Mouse (Mus musculus): ENCODE results near the gene Lancl3. TPM values are rescaled to one million over a fixed set of nuclear protein-coding genes. Genes with fewer than 3 reads are reported as not detected.

The Lancl3 gene
- polyA plus RNA-seq, 1 experiment from 2014 or later, result 0.35 TPM

DNA sequence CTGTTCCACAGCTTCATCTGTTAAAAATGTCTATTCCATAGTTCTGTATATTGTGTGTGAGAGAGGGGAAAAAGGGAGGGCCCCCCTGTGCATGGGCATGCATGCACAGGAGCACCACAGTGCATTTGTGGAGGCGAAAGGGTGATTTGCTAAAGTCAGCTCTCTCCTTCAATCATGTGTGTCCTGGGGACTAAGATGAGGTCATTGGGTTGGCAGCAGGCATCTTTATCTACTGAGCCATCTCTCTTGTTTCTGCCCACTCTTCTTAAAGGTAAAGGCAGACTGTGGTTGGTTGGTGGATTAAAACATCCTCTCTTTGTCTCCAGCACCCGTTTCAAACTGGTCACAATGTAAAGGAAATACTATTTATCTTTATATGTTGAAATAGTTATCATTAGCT, 27.4 kb downstream of the Lancl3 start:
- Histone ChIP-seq H3K4me3 (no peak overlapping the region), H3K27me3 (ENCODE audit: low read depth, poor library complexity, severe bottlenecking) (no peaks in the 10 kb centered on the region), H3K36me3 (no peaks in the 10 kb centered on the region), H3K4me1 (no peaks in the 10 kb centered on the region), H3K27ac (replicated peaks) (no peak overlapping the region), H3K9me3 (replicated peaks) (no peaks in the 10 kb centered on the region)
- 79% methylated on average over 2 of the region's 2 CpGs for WGBS
- no peak for DNase-seq (ENCODE audit: low spot score)

DNA sequence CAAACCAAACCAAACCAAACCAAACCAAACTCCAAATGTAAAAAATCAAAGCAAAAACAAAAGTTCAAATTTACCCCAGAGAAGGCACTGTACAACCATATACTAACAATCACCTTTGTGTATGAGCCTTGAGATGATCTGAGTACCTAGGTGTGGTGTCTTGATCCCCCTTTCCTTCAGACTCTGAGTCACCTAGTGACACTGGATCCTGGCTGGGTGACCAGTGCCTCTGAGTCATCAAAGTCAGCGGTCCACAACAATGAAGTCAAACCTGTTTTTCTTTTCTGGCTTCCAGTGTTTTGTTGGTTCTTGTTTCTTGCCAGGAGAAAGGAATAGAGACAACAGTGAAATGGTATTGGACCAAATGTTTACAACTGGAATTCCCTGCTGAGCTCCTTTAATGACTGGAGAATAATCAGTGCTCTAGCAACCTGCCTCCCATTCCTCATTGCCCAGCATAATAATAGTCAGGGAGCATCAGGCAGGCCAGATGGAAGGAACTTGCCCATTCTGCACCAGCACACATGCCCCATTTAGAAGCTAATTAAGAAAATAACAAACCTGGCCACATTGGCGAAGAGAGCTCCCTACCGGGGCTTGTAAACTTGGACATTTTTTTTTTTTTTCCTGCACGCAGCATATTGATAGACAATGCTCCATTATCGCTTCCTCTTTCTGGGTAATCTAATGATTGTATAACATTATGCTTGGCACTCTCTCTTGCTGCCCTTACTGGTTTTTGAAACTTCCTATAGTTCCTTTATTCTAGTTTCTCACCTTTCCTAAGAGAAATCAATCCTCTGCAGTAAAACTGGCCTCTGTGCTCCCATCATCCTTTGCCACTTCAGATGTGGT, 41.3 kb downstream of the Lancl3 start:
- Histone ChIP-seq H3K9me3 (replicated peaks) (no peaks in the 10 kb centered on the region), H3K27ac (replicated peaks) (no peak overlapping the region), H3K27me3 (ENCODE audit: low read depth, poor library complexity, severe bottlenecking) (no peaks in the 10 kb centered on the region), H3K36me3 (no peaks in the 10 kb centered on the region), H3K4me3 (no peak overlapping the region), H3K4me1 (no peaks in the 10 kb centered on the region)
- WGBS, result 80% methylated on average over 5 of the region's 5 CpGs
- DNase-seq (ENCODE audit: low spot score), result no peak

DNA sequence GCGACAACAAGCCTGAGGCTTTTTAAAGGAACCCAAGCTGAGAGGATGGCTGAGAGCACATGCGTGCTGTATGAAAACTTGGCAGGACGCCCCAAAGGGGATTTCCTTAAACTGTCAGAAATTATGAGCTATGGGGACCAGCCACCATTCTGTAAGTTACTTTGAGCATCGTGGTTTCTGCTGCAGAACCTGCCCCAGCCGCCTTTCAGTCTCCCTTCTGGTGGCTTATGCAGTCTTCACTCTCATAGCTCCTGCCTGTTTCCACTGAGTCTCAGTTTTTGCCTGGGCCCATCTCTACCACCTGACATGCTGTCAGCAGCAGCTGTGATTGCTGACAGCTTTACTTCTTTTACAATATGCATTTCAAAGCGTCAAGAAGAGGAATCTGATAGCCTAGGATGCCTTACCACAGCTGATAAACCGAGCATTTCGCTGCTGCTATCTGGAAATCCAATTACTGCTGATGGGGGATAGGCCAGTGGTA, 43.7 kb downstream of the Lancl3 start:
- no peaks in the 10 kb centered on the region for H3K4me1 ChIP-seq
- H3K27ac ChIP-seq (replicated peaks), result no peak overlapping the region
- H3K9me3 ChIP-seq (replicated peaks), result no peaks in the 10 kb centered on the region
- no peak overlapping the region for H3K4me3 ChIP-seq
- no peaks in the 10 kb centered on the region for H3K27me3 ChIP-seq (ENCODE audit: low read depth, poor library complexity, severe bottlenecking)
- H3K36me3 ChIP-seq, result no peaks in the 10 kb centered on the region
- WGBS, result 76% methylated on average over 8 of the region's 8 CpGs
- DNase-seq (ENCODE audit: low spot score), result no peak

DNA sequence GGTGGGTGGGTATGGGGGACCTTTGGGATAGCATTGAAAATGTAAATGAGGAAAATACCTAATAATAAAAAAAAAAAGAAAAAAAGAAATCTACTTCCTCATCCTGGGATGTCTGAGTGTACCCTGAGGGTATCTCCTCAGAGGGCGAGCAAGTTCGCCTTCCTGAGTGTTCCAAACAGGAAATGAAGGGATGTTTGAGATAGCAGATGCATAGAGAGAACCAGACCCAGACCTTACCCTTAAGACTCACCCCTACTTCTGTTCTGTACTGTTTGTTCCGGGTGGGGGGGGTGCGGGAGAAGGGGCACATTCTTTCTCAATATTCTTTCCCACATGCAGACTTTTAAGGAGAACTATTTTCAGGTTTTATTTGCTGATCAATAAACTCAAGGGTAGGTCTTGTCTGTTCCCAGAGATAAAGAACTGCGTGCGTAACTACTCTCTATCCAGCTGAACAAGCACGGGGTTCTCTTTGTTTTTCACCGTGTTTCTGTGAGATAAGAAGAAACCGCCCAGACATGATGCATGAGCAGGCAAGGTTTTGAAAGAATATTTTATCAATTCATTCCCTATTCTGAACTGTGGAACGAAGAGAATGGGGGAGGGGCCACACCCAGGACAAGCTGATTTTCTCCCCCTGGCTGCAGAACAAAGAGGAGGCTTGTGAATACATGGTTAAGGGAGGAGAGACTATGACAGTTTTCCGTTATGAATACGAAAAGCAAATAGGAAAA, 45.1 kb downstream of the Lancl3 start:
- no peaks in the 10 kb centered on the region for H3K36me3 ChIP-seq
- H3K27me3 ChIP-seq (ENCODE audit: low read depth, poor library complexity, severe bottlenecking), result no peaks in the 10 kb centered on the region
- H3K4me3 ChIP-seq, result no peak overlapping the region
- no peaks in the 10 kb centered on the region for H3K4me1 ChIP-seq
- DNase-seq (ENCODE audit: low spot score), result no peak
- no peaks in the 10 kb centered on the region for H3K9me3 ChIP-seq (replicated peaks)
- WGBS, result 79% methylated on average over 12 of the region's 12 CpGs
- H3K27ac ChIP-seq (replicated peaks), result no peak overlapping the region

DNA sequence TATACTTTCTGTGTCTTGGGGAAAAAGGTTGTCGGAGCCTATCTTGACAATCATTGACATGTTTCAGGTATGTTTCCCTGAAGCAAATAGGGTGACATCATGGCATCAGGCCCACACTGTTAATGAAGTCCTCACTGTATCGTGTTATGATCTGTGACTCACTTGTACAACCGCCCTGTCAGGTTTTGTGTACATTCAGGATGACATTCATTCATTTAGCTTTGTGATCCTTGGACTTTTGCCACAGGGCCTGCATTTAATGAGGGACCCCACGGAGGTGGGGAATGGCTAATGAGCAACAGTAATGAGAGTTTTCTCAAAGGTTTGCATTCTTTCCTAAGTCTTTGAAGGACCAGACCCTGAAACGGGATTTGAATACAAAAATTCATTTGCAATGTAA, 49.2 kb downstream of the Lancl3 start:
- Histone ChIP-seq H3K9me3 (replicated peaks) (no peaks in the 10 kb centered on the region), H3K36me3 (no peaks in the 10 kb centered on the region), H3K27ac (replicated peaks) (no peak overlapping the region), H3K27me3 (ENCODE audit: low read depth, poor library complexity, severe bottlenecking) (no peaks in the 10 kb centered on the region), H3K4me1 (no peaks in the 10 kb centered on the region), H3K4me3 (no peak overlapping the region)
- DNase-seq (ENCODE audit: low spot score), result no peak
- WGBS, result 73% methylated on average over 5 of the region's 5 CpGs

DNA sequence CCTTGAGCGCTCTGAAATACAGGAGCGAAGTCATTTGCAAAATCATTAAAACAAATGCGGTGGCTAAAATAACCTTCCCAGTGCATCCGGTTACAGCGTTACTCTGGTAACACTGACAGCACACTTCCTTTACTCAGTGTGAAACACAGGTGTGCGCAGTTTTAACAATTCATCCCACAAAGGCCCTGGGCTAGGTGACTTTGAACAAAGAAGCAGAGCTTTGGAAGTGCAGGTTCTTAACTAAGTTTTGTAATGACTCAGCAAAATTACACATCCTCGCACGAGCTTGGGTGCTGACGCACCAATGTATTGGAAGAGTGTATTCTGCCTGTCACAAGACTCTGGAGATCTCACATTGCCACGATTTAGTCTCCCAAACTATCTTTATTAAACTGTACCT, 54.3 kb downstream of the Lancl3 start:
- Histone ChIP-seq H3K4me3 (no peak overlapping the region), H3K36me3 (no peaks in the 10 kb centered on the region), H3K9me3 (replicated peaks) (no peaks in the 10 kb centered on the region), H3K4me1 (no peaks in the 10 kb centered on the region), H3K27me3 (ENCODE audit: low read depth, poor library complexity, severe bottlenecking) (no peaks in the 10 kb centered on the region), H3K27ac (replicated peaks) (no peak overlapping the region)
- DNase-seq (ENCODE audit: low spot score), result no peak
- WGBS, result 83% methylated on average over 10 of the region's 10 CpGs

DNA sequence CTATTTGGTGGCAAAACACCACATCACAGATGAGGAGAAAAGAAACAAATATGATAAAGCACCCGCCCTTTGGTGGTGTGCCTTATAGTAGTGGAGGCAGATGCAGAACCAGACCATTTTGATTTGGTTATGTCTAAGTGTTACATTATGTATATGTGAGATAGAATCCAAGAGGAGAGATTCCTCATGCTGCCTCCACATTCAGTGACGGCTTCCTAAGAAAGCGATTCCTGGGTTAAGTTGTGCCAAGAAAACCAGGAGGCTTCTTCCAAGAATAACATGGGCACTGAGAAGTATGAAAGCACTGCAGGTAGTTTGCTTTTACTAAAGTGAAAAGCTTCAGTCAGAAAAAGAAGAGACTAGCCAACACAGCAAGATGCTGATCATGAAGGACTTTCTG, 55.2 kb downstream of the Lancl3 start:
- Histone ChIP-seq H3K27me3 (ENCODE audit: low read depth, poor library complexity, severe bottlenecking) (no peaks in the 10 kb centered on the region), H3K36me3 (no peaks in the 10 kb centered on the region), H3K4me1 (no peaks in the 10 kb centered on the region), H3K4me3 (no peak overlapping the region), H3K27ac (replicated peaks) (no peak overlapping the region), H3K9me3 (replicated peaks) (no peaks in the 10 kb centered on the region)
- no peak for DNase-seq (ENCODE audit: low spot score)
- 86% methylated on average over 3 of the region's 3 CpGs for WGBS

DNA sequence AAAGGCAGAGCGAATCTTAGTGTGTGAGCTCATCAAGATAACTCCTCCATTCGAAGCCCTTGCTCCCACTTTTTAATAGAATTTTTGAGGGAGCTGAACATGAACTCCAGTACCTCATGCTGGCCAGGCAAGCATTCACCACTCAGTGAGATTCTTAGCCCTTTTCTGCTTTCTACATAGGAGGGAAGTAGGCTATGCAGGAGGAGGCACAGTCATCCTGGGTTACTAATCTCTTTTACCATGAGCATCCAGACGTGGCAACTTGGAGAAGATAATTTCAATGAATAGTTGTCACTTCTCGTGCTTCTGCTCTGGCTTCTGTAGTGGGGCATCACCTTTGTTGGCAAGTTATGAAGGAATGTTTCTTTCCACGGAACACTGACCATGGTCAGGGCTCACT, 57.1 kb downstream of the Lancl3 start, which contains the start of gene Gm14862:
Gene Gm14862 (minus strand): TSS at position 134 of the 400 bp plus-strand sequence.
- no peak within 1 kb of the TSS for H3K4me3 ChIP-seq
- no peaks in the 10 kb centered on the region for H3K4me1 ChIP-seq
- H3K36me3 ChIP-seq, result no peaks in the 10 kb centered on the region
- no peaks in the 10 kb centered on the region for H3K27me3 ChIP-seq (ENCODE audit: low read depth, poor library complexity, severe bottlenecking)
- DNase-seq (ENCODE audit: low spot score), result no peak
- H3K9me3 ChIP-seq (replicated peaks), result no peaks in the 10 kb centered on the region
- 81% methylated on average over 5 of the region's 5 CpGs for WGBS
- no peak within 1 kb of the TSS for H3K27ac ChIP-seq (replicated peaks)

DNA sequence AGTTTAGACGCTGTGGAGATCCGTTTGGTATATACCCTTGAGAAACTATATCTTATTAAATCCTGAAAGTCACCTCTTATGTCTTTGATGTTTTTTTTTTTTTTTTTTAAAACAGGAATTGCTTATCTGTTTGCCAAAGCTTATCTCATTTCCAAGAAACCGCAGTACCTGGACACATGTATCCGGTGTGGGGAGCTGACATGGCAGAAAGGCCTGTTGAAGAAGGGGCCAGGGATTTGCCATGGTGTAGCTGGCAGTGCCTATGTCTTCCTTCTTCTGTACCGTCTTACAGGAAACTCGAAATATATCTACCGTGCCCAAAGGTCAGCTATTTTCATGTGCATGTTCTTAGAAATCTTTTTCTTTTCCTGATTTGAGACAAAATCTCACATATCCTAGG, 58.1 kb downstream of the Lancl3 start:
- Histone ChIP-seq H3K4me3 (no peak overlapping the region), H3K27ac (replicated peaks) (no peak overlapping the region), H3K36me3 (no peaks in the 10 kb centered on the region), H3K4me1 (no peaks in the 10 kb centered on the region), H3K9me3 (replicated peaks) (no peaks in the 10 kb centered on the region), H3K27me3 (ENCODE audit: low read depth, poor library complexity, severe bottlenecking) (no peaks in the 10 kb centered on the region)
- WGBS, result 93% methylated on average over 7 of the region's 7 CpGs
- DNase-seq (ENCODE audit: low spot score), result no peak

DNA sequence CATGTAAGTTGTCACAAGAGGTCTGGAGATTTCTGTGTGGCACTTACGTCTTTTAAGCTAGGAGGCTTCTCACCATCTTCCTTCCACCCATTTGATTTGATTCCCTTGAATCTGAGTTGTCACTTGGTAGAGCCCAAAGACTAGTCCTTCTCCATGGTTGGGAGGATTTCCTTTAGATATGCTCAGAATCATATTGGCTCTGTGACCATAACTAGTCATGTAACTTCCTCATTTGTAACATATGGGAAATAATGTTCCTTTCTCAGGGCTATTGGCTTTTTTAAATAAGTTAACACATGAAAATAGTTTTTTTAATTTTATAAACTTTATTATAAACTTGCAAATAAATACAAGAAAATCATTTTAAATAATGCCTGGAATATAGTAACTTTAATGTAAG, 59.6 kb downstream of the Lancl3 start:
- Histone ChIP-seq H3K4me1 (no peaks in the 10 kb centered on the region), H3K27ac (replicated peaks) (no peak overlapping the region), H3K36me3 (no peaks in the 10 kb centered on the region), H3K4me3 (no peak overlapping the region), H3K9me3 (replicated peaks) (no peaks in the 10 kb centered on the region), H3K27me3 (ENCODE audit: low read depth, poor library complexity, severe bottlenecking) (no peaks in the 10 kb centered on the region)
- 92% methylated on average over 1 of the region's 1 CpGs for WGBS
- no peak for DNase-seq (ENCODE audit: low spot score)

DNA sequence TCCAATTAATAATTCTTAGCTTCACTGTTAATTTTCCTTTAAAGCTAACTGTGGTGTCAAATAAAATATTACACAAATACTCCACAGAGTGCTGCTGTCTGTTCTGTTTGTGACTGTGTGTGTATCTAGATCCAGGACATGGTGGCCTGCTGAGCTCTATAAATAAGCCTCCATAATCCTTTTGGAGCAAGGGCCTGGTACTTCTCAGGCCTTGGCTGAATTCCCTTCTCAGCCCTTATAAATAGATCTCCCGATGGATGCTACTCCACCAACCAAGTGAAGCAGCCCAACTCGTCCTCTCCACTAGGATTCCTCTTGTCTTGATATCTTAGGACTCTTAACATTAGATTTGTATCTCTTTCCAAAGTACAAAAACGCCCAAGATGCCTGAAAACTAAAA, 71.4 kb downstream of the Lancl3 start:
- Histone ChIP-seq H3K9me3 (replicated peaks) (no peaks in the 10 kb centered on the region; the same call in 1 of the 2 replicates), H3K27me3 (ENCODE audit: low read depth, poor library complexity, severe bottlenecking) (no peaks in the 10 kb centered on the region), H3K4me3 (no peak overlapping the region), H3K4me1 (no peaks in the 10 kb centered on the region), H3K36me3 (no peaks in the 10 kb centered on the region), H3K27ac (replicated peaks) (no peak overlapping the region)
- no peak for DNase-seq (ENCODE audit: low spot score)
- WGBS, result 64% methylated on average over 3 of the region's 3 CpGs

DNA sequence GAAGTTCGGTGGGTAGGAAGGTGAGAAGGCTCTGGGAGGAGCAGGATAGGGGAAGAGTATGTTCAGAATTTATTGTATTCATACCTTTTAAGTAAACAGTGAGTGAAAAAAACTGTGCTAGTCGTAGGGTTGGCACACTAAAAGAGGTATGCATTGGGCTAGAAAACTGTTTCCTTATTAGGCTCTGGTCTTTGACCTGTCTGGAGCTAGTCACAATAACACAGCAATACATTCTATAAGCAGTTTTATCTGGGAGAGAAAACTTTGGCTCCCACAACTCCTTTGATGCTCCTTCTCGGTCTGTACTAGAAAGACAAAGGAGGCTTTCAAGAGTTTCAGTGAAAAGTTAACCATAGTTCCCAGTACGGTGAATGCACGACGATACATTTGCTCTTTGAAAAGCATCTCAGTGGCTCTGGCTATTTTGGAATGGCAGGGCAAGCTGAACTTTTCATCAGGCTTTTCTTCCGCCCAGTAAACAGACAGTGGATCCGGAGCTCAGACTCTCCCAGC, 72.3 kb downstream of the Lancl3 start:
- no peak for DNase-seq (ENCODE audit: low spot score)
- H3K27me3 ChIP-seq (ENCODE audit: low read depth, poor library complexity, severe bottlenecking), result no peaks in the 10 kb centered on the region

More for the DNA sequence above, 72.3 kb downstream of the Lancl3 start:
- peak overlapping the region; percentile 64 for H3K4me3 ChIP-seq
- no peaks in the 10 kb centered on the region for H3K36me3 ChIP-seq
- WGBS, result 20% methylated on average over 8 of the region's 8 CpGs
- no peaks in the 10 kb centered on the region; the same call in 1 of the 2 replicates for H3K9me3 ChIP-seq (replicated peaks)
- no peaks in the 10 kb centered on the region for H3K4me1 ChIP-seq
- H3K27ac ChIP-seq (replicated peaks), result peak overlapping the region; percentile 80

Data from midbrain, embryonic 10.5 days (tissue).